Mouse (Mus musculus) stomach, embryonic 15.5 days (tissue): Measurements from ENCODE around the gene Map3k14. TPM values are rescaled to one million over a fixed set of nuclear protein-coding genes. Genes with fewer than 3 reads are reported as not detected.

Source experiments
- ATAC-seq: fragments of 200-750 bp; cut with Nextera tagmentation; 2 replicates; pipeline ENCODE4 v1.8.0; 2017; ENCODE audit warnings: low read depth, moderate number of reproducible peaks, moderate TSS enrichment; ENCODE audit not compliant: insufficient read depth, low FRiP score
- H3K27ac ChIP-seq: fragments of 300-500 bp; sonication (generic); 2 replicates; pipeline ENCODE4 v1.5.1; 2015; ENCODE audit warnings: mild to moderate bottlenecking, inconsistent platforms
- H3K27me3 ChIP-seq: fragments of 300-500 bp; sonication (generic); replicated peaks from 2 replicates; pipeline ENCODE4 v1.6.1; 2015; ENCODE audit warnings: inconsistent platforms
- H3K36me3 ChIP-seq: fragments of 300-500 bp; sonication (generic); 2 replicates; pipeline ENCODE4 v1.6.1; 2015; ENCODE audit warnings: inconsistent platforms
- H3K4me1 ChIP-seq: fragments of 300-500 bp; sonication (generic); 2 replicates; pipeline ENCODE4 v1.6.1; 2015; ENCODE audit warnings: inconsistent platforms
- H3K4me2 ChIP-seq: fragments of 300-500 bp; sonication (generic); 2 replicates; pipeline ENCODE4 v1.6.1; 2015; ENCODE audit warnings: mild to moderate bottlenecking, inconsistent platforms
- H3K4me3 ChIP-seq: fragments of 300-500 bp; sonication (generic); replicated peaks from 2 replicates; pipeline ENCODE4 v1.5.1; 2015; ENCODE audit warnings: inconsistent platforms
- H3K9ac ChIP-seq: fragments of 300-500 bp; sonication (generic); 2 replicates; pipeline ENCODE4 v1.6.1; 2015; ENCODE audit warnings: inconsistent platforms
- H3K9me3 ChIP-seq: fragments of 300-500 bp; sonication (generic); 2 replicates; pipeline ENCODE4 v1.6.1; 2016; ENCODE audit warnings: inconsistent platforms
- WGBS: fragments of 180-500 bp; shearing (Covaris S2); methylation state at CpG from one replicate; pipeline ENCODE4 v1.1.7; 2015; 5-methylcytosine and 5-hydroxymethylcytosine counted together
- polyA plus RNA-seq: library from polyadenylated mRNA; unstranded; fragments of >200 nt; fragmentation: Nextera tagmentation; extraction: Ambion mirVana; gene quantifications from 2 replicates; pipeline ENCODE4 v1.2.1, GENCODE M21; 2015

Gene Map3k14
- polyA plus RNA-seq, 1 experiment from 2014 or later = 3.6 TPM

DNA sequence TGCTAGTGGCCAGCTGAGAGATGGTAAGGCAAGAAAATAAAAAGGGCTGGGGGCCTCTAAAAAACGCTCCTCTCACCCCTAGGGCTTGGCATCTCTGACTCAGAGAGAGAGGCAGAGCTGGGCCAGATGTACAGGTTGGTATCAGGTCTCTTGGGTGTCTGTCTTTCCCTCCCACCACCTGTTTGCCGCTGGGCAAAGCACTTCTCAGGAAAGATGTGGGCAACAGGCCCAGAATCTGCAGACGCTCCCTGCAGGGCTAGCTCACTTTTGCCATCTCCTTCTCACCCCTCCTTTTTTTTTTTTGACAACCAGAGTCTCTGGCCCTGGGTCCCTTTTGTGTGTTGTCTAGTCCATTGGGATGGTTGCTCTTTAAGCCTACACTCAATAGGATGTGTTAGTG lies 1.6 kb upstream of the Map3k14 start:
- Histone ChIP-seq H3K9me3 (no peaks in the 10 kb centered on the region), H3K36me3 (no peaks in the 10 kb centered on the region), H3K4me2 (no peak overlapping the region), H3K4me1 (peaks cover 26% of the 10 kb centered on the region; the same call in 1 of the 2 replicates), H3K4me3 (no peak overlapping the region), H3K9ac (no peak overlapping the region), H3K27me3 (no peaks in the 10 kb centered on the region), H3K27ac (no peak overlapping the region)
- WGBS = 86% methylated on average over 3 of the region's 3 CpGs
- no peak for ATAC-seq

DNA sequence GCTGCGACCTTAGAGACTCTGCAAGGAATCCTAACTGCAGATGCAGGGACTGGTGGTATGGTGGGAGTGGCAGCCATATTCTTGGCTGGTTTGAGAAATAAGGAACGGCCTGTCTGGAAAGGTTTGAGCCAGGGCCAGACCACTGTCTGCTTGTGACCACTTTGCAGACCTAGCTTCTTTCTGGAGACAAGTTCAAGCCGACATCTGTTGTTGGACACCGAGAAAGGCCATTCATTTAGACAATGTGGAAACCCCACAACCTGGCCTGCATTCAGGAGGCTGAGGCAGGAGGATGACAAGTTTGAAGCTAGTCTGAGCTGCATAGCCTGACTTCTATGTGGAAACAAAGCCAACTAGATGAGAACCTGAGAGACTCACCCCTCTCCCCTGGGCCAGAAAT lies 1.1 kb upstream of the Map3k14 start:
- Histone ChIP-seq H3K4me2 (peak overlapping the region; percentile 83), H3K9me3 (no peaks in the 10 kb centered on the region), H3K4me1 (peaks cover 31% of the 10 kb centered on the region; the same call in 1 of the 2 replicates), H3K27ac (peak overlapping the region; percentile 89), H3K36me3 (no peaks in the 10 kb centered on the region), H3K27me3 (no peaks in the 10 kb centered on the region), H3K4me3 (no peak overlapping the region), H3K9ac (no peak overlapping the region)
- 69% methylated on average over 4 of the region's 4 CpGs for WGBS
- ATAC-seq = no peak

- WGBS = under 1% methylated on average over 42 of the region's 42 CpGs
- H3K27ac ChIP-seq = peak overlapping the region; percentile 88
- H3K9me3 ChIP-seq = no peaks in the 10 kb centered on the region
- peaks cover 39% of the 10 kb centered on the region for H3K4me1 ChIP-seq
- peak overlapping the region; percentile 83 for H3K4me2 ChIP-seq
- H3K9ac ChIP-seq = peak overlapping the region; percentile 76
- no peaks in the 10 kb centered on the region for H3K27me3 ChIP-seq
- peak overlapping the region; percentile 75 for H3K4me3 ChIP-seq
- ATAC-seq = 0 out of 2 replicates have a peak, but pooled peaks have one; percentile 0
- H3K36me3 ChIP-seq = no peaks in the 10 kb centered on the region
Observed at GRCm38 (mm10) chr11:103266729-103267345, 435 bp downstream of the Map3k14 start.

- H3K27ac ChIP-seq = no peak overlapping the region
- no peak overlapping the region for H3K9ac ChIP-seq
- no peaks in the 10 kb centered on the region for H3K27me3 ChIP-seq
- peak overlapping the region; percentile 83 for H3K4me2 ChIP-seq
- H3K4me3 ChIP-seq = no peak overlapping the region
- H3K9me3 ChIP-seq = no peaks in the 10 kb centered on the region
- H3K36me3 ChIP-seq = no peaks in the 10 kb centered on the region
- ATAC-seq = no peak
- H3K4me1 ChIP-seq = peaks cover 42% of the 10 kb centered on the region
- 49% methylated on average over 2 of the region's 2 CpGs for whole genome bisulfite sequencing
Observed at GRCm38 (mm10) chr11:103265856-103266255, 1.4 kb downstream of the Map3k14 start.

- ATAC-seq = no peak
- no peaks in the 10 kb centered on the region for H3K27me3 ChIP-seq
- no peak overlapping the region for H3K9ac ChIP-seq
- H3K36me3 ChIP-seq = no peaks in the 10 kb centered on the region
- H3K4me1 ChIP-seq = peaks cover 42% of the 10 kb centered on the region
- H3K4me2 ChIP-seq = no peak overlapping the region
- H3K4me3 ChIP-seq = no peak overlapping the region
- WGBS = 65% methylated on average over 7 of the region's 7 CpGs
- H3K9me3 ChIP-seq = no peaks in the 10 kb centered on the region
- no peak overlapping the region for H3K27ac ChIP-seq
Observed at GRCm38 (mm10) chr11:103265211-103265610, 2.1 kb downstream of the Map3k14 start.

GRCm38 (mm10) chr11:103264427-103265005 lies 2.8 kb downstream of the Map3k14 start:
- H3K27ac ChIP-seq = no peak overlapping the region
- no peak overlapping the region; the same call in 1 of the 2 replicates for H3K4me2 ChIP-seq
- 80% methylated on average over 20 of the region's 20 CpGs for WGBS
- no peaks in the 10 kb centered on the region for H3K9me3 ChIP-seq
- no peaks in the 10 kb centered on the region for H3K36me3 ChIP-seq
- no peak for ATAC-seq
- H3K9ac ChIP-seq = no peak overlapping the region
- H3K27me3 ChIP-seq = no peaks in the 10 kb centered on the region
- H3K4me1 ChIP-seq = peaks cover 42% of the 10 kb centered on the region
- H3K4me3 ChIP-seq = no peak overlapping the region

DNA sequence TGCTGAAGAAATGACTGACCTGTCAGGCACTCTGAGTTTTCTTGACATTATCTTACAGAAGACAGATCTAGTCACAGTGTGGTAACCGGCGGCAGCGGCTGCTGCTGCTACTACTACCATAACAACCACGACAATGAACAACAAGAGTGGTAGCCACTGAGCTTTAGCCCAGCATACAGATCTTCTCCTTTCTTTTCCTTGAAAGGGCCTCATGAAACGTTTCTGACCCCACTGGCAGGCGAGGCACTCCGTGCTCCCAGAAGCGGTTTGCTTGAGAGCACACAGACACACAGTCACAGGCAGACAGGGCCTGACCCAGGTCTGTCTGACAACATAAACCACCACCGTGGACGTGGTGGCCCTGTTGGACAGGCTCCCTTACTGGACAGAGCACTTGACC lies 3.7 kb downstream of the Map3k14 start:
- ATAC-seq = no peak
- Histone ChIP-seq H3K4me3 (no peak overlapping the region), H3K36me3 (no peaks in the 10 kb centered on the region), H3K9me3 (no peaks in the 10 kb centered on the region), H3K9ac (no peak overlapping the region), H3K4me2 (peak overlapping the region; percentile 14; the same call in 1 of the 2 replicates), H3K4me1 (peaks cover 42% of the 10 kb centered on the region), H3K27ac (no peak overlapping the region), H3K27me3 (no peaks in the 10 kb centered on the region)
- 47% methylated on average over 10 of the region's 10 CpGs for WGBS

DNA sequence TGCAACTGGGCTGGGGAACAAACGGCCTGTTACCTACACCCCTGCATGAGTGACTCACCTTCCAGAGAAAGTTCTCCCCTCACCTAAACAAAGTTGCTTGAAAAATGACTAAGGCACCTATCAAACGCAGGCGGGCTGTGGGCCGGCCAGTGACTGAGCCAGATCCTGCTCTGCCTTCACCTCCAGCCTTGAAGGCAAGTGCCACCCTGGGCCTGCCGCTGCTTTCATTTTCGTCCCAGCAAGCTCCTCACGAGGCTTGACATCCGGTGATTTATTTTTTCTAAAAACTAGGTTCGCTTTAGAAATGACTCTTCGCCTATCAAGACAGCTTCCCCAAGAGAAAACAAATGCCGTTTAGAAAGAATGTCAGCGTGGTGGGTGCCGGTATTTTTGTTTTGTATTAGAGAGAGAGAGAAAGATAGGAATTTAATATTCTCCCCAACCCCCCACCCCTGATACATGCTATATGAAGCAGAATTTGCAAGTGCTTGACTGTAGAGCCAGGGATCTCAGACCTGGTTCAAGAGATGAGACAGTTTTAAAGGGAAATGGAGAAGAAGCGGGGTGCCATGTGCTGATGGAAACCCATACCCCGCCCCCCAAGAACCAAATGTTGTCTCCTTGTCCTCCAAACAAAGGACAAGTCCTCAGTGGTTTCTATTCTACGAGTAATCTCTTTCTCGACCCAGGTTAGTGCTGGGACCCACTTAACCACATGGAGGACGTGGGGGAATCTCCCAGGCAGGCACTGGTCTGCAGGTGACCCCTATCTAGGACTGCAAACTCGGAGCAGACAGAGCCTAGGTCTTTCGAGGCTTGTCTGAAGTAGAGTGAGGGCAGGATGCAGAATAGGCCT lies 4.6 kb downstream of the Map3k14 start:
- 0 out of 2 replicates have a peak overlapping the region, but pooled peaks have one; percentile 4 for H3K4me3 ChIP-seq
- peak overlapping the region; percentile 34; the same call in 1 of the 2 replicates for H3K4me2 ChIP-seq
- peaks cover 36% of the 10 kb centered on the region for H3K4me1 ChIP-seq
- no peak for ATAC-seq
- no peaks in the 10 kb centered on the region for H3K9me3 ChIP-seq
- H3K9ac ChIP-seq = no peak overlapping the region
- no peaks in the 10 kb centered on the region for H3K27me3 ChIP-seq
- no peaks in the 10 kb centered on the region for H3K36me3 ChIP-seq
- 44% methylated on average over 20 of the region's 20 CpGs for WGBS
- peak overlapping the region; percentile 64 for H3K27ac ChIP-seq

DNA sequence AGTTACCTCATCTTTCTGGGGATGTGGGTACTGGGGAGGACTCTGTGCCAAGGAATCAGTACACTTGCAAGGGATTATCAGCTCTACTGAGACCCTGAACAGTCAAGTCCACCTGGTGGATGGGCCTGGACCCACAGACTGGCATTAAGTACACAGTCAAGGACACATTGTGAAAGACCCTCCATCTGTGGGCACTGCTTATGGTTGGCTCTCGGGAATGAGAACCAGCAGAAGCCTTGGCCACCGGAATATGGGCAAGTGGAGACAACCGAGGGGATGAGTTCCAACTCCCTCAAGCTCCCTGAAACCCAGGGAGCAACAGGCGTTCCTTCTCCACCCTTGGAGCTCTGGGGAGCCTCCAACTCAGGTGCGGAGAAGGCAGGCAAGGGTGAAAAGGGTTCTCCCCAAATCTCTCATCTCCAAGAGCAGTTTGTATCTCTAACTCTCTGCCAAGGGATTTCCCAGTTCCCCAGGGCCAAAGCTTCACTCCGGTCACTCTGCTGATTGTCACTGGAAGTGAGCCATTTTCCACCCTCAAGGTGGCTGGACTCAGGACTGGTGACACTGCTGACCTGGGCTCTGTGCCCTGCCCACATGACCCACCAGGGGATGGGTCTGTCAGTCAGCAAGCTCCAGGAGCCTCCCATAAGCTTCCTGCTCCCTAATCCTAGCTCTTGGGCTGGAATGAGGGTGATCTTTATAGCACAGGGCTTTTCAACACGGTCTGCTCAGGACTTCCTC lies 5.4 kb downstream of the Map3k14 start:
- H3K9me3 ChIP-seq = no peaks in the 10 kb centered on the region
- H3K4me1 ChIP-seq = peaks cover 36% of the 10 kb centered on the region
- H3K9ac ChIP-seq = no peak overlapping the region
- no peak overlapping the region for H3K4me3 ChIP-seq
- peak overlapping the region; percentile 64 for H3K27ac ChIP-seq
- no peaks in the 10 kb centered on the region for H3K36me3 ChIP-seq
- 76% methylated on average over 7 of the region's 7 CpGs for WGBS
- no peaks in the 10 kb centered on the region for H3K27me3 ChIP-seq
- H3K4me2 ChIP-seq = no peak overlapping the region
- ATAC-seq = no peak

GRCm38 (mm10) chr11:103260515-103261192 lies 6.6 kb downstream of the Map3k14 start:
- peaks cover 34% of the 10 kb centered on the region for H3K4me1 ChIP-seq
- no peak overlapping the region for H3K9ac ChIP-seq
- WGBS = 68% methylated on average over 12 of the region's 12 CpGs
- H3K27ac ChIP-seq = no peak overlapping the region
- ATAC-seq = no peak
- H3K4me2 ChIP-seq = no peak overlapping the region
- H3K27me3 ChIP-seq = no peaks in the 10 kb centered on the region
- H3K36me3 ChIP-seq = no peaks in the 10 kb centered on the region
- H3K4me3 ChIP-seq = no peak overlapping the region
- no peaks in the 10 kb centered on the region for H3K9me3 ChIP-seq

DNA sequence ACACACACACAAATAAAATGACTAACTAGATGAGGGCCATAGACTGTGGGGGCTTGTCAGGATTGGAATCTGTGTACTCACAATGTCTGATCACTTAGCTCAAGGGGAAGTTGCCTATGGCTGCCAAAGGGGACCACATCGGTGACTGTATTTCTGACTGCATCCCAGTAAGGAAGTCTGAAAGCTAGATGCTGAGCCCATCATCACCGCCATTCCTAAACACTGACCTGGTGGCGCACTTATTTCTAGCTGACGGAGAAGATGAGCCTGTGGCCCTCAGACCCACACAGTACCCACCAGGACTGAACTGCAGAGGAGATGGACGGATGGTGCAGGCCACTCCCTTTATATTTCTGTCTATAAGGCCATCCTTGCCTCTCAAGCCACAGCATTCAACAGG lies 7.2 kb downstream of the Map3k14 start:
- WGBS = 94% methylated on average over 5 of the region's 5 CpGs
- H3K4me1 ChIP-seq = peaks cover 31% of the 10 kb centered on the region
- no peak overlapping the region for H3K9ac ChIP-seq
- no peaks in the 10 kb centered on the region for H3K36me3 ChIP-seq
- H3K4me2 ChIP-seq = no peak overlapping the region
- H3K4me3 ChIP-seq = no peak overlapping the region
- H3K27ac ChIP-seq = no peak overlapping the region
- H3K27me3 ChIP-seq = no peaks in the 10 kb centered on the region
- no peaks in the 10 kb centered on the region for H3K9me3 ChIP-seq
- ATAC-seq = no peak
